Mouse (Mus musculus) MEL (cell line): ENCODE measurements around the gene Fbln1.

Experiments used
- CTCF ChIP-seq, 3 experiments: IDR thresholded peaks in 2 of 3; conservative IDR thresholded peaks in 1 of 3; 2 replicates each; pipeline ENCODE4 v1.5.1; 2011 to 2012; ENCODE audit warnings: low read length in 3 of 3, low read depth in 2 of 3, mild to moderate bottlenecking in 2 of 3, improper control_type of control experiment in 1 of 3, inconsistent platforms in 1 of 3, mixed read lengths in 1 of 3, moderate library complexity in 1 of 3; ENCODE audit not compliant: control insufficient read depth in 1 of 3, insufficient read depth in 1 of 3, poor library complexity in 1 of 3, severe bottlenecking in 1 of 3
- EP300 ChIP-seq, 2 experiments: IDR thresholded peaks; 2 replicates each; pipeline ENCODE4 v1.6.1; 2011; ENCODE audit warnings: improper control_type of control experiment in 2 of 2, low read length in 2 of 2, low read depth in 1 of 2, mild to moderate bottlenecking in 1 of 2
- MAX ChIP-seq: IDR thresholded peaks from 2 replicates; pipeline ENCODE4 v1.6.1; 2011; ENCODE audit warnings: low read length, improper control_type of control experiment
- MYC ChIP-seq: IDR thresholded peaks from 2 replicates; pipeline ENCODE4 v1.6.1; 2011; ENCODE audit warnings: low read depth, mild to moderate bottlenecking, low read length, improper control_type of control experiment, moderate library complexity
- USF1 ChIP-seq: IDR thresholded peaks from 2 replicates; pipeline ENCODE4 v1.6.1; 2014; ENCODE audit warnings: low read depth, mild to moderate bottlenecking, inconsistent platforms, low read length, improper control_type of control experiment, moderate library complexity

DNA sequence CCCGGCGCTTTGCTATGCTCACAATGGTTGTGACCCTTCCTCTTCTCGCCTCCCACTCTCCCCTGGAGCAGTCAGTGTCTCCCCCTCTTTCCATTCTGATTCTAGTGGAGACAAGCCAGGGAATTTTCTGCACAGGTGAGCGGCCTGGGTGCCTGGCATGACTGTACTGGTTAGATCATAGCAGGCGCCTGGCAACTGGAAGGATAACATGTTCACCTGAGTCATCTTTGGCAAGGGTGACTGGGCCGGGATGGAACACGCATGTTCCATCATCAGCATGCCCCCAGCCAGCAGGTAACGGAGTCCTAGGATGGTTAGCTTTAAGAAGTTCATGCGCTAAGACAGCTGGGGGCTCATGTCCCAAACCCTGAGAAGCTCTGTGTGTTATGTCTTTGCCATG, 93.2 kb downstream of the Fbln1 start:
- TF ChIP-seq USF1 = no peak
- TF ChIP-seq MAX = no peak
- TF ChIP-seq CTCF (IDR thresholded peaks at IDR 0.05 in 2 of 3, conservative IDR thresholded peaks at IDR 0.05 in 1 of 3; ENCODE audit: control insufficient read depth in 1 of 3, insufficient read depth in 1 of 3, low read depth in 2 of 3, low read length in 3 of 3, poor library complexity in 1 of 3, severe bottlenecking in 1 of 3) = no peak
- TF ChIP-seq EP300 (IDR thresholded peaks at IDR 0.05; ENCODE audit: low read depth in 1 of 2, low read length in 2 of 2) = no peak
- TF ChIP-seq MYC = no peak
